Mouse (Mus musculus) urinary bladder, postnatal 25 days (tissue): Measurements from ENCODE around the gene Dsn1.
A peak's percentile ranks its signal among the peaks of the same experiment; 100 is the strongest.

ENCODE experiments used
- DNase-seq: peaks from one replicate; pipeline ENCODE4 v3.0.0; 2022; ENCODE audit warnings: low spot score

Dsn1 gene

DNA sequence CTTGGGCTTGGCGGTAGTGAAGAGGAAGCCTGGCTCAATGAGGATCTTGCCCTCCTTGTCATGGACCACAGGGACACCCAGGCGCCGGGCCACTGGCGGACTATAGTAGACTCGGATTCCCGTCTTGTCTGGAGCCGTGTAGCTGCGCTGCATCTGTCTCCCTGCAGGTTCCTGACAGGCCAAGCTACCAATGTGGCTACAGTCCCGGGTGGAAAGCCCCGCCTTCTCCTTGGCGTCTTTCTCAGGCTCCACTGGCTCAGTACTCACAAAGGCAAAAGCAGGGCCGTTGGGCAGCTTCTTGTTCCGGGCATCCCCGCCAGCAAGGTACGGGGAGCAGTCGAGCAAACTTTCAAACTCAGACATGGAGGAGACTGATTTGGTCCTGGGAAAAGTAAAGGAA is 14.2 kb upstream of the Dsn1 start:
- DNase-seq = no peak

DNA sequence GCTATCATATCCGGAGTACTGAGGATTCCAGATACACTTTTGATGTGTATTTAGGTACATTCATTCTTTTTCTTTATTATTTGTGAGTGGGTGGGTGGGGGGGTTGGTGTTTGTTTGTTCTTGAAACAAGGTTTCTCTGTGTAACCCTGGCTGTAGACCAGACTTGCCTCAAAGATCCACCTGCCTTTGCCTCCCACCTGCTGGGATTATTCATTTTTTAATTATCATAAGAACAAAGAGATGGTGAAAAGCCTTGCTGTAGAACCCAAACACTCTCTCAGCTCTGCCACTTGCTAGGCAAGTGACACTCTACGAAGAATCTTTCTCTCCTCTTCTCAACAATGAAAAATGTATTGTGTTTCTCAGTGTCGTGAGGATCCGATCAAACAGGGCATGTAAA is 12.3 kb upstream of the Dsn1 start:
- DNase-seq = no peak

DNA sequence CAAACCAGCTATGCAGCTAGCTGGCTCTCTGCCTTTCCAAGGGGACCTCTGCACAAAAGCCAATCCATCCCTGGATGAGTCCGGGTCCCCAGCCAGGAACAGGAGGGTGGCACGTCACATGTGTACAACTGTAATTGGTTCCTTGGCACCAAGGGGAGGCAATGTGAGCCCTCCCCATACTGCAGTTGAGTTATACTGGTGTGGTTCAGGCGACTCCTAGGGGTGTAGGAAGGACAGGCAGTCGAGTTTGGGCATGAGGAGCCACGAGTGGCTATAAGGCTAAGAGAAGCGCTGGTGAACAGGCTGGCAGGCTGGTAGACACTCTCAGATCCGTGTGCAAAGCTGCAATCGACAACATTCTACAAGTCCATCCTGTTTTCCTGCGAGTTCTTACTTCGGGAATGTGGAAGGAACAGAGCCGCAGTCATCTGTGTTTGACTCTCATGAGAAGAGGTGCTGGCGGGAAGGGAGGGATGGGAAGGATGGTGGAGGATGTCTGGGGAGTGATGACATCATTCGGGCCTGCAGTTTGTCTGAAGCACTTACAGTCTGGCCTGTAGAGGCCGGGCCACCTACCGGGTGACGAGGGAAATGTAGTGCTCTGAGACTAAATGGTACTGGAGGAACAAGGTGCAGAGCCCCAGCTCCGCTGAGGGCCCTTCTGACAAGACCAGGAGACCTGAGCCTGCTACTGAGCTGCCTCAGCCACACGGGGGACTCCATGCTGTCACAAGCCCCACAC is 9.7 kb upstream of the Dsn1 start:
- DNase-seq = no peak

DNA sequence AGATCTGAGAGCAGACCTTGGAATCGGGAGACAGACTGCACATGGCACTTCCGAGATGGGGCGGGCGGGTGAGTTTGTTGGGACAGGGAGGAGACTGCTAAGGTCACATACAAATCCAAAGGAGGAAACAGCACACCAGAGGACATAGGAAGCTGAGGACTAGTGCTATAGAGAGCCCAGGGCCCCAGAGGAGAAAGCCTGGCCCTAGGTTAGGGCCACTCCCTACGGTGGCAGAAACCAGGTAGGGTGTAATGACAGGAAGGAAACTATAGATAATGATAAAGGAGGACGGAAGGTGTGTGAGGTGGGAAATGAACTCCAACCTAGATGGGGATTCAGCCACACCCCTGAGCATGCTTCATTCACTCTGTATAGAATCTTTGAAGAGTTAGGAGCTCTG is 5.4 kb upstream of the Dsn1 start:
- no peak for DNase-seq

DNA sequence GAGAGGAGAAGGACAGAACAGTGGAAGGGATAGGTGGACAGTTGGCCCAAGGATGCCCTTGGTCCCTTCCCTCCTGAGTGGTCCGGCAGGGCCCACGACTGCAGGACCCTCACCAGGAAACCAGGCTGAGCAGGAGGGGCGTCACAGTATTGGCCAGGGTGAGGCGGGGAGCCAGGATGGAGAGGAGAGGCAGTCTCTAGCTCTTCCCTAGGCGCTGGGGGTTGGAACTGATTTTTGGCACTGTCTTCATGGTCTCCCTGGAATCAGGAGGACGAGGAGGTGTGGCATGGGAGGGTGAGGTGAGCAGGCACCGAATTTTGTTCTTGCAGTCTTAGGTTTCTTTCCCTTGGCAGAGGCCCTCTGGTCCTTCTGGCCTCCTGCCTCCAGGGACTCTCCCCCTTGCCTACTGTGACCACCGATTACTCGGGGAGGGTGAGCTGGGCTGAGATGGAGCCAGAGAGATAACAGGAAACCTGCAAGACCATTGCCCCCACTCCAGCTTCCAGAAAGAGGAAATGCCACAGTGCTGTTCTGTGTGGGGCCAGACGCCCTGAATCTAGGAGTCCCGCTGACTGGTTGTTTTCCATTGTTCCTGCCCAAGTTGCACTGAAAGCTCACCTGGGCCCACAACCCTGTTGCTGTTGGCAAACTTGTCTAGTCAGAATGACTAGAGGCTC is 3.8 kb upstream of the Dsn1 start:
- no peak for DNase-seq

DNA sequence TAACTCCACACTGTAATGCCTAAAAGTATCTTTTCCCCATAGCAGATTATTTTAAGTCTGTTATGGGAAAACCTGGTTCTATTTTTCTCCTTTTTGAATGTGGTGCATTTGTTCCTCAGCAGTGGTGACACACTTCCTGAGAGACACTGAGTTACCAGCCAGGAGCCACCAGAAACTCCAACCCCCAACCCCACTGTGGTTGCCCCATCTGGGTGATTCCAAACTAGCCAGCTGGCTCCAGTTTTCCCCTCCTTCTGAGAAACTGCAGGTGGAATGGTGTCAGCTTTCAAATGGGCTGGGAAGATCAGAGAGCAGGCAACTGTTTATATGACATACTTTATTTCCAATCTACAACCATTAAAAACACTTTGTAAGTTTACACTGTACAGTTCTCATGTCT is 3.2 kb upstream of the Dsn1 start:
- no peak for DNase-seq

DNA sequence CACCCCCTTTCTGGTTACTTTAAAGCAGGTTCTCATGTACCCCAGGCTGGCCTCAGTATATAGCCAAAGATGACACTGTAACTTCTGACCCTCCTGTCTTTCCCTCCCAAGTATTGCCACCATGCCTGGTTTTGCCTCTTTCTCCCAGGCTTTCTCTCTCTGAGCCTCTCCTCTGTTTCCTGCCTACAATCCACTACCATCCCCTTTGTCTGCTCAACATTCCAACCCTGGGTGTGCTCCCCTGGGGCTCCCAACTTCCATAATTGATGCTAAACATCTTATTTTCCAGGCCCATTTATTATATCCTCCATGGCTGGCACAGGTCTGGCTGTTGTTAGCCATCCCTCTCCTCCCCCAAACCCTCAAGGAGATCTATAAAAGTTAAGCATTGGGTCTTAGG is 1.6 kb upstream of the Dsn1 start:
- DNase-seq = no peak

DNA sequence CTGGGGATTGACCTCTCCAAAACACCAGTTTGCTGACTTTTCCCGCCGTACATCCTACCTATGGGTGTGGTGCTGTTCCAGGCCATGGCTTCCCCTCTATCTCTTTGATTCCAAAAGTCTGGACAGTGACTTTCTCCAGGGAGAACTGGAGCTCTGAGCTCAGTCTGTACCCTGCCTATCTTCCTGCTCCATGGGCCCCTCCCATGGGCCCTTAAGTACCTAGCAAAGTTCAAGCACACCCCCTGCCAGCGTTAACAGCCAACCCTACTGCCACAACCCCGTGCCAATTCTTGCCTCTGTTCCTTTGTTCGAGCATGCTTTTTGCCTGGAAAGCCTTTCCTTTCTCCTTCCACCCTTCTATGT is 261 bp upstream of the Dsn1 start:
- no peak for DNase-seq

DNA sequence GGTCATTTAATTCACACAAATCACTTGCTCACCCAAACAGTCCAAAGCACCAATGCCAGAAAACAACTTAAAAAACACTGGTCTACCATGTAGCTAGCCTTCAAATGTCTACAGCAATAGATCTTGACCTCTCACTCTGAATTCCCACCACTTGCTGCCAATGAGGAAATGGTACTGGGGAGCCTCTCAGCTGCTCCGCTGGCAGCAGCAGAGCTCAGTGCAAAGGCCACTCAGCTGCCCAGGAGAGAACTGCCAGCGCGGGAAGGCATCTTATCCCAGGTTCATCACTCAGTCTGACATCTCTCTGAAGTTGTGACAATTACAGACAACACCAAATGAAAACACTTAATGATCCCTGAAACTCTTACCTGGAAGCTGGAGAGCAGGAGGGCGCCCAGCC is 4.6 kb downstream of the Dsn1 start:
- DNase-seq = no peak

DNA sequence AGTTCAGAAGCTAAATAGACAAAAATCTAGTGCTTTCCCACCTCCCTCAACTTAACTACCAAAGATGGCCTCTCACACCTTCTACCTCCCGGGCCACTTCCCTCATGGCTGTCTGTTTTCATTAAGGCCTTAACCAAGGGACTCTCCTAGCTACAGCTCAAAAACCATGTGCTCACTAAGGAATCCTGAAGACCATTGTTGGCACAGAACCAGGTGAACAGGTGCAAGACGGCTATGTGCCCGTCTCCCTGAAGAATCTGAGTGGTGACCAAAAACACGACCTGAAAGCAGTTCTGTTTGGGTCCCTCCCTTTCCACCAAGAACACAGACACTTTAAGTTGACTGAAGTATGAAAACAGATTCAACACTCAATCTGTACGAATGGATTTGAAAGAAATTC is 8.7 kb downstream of the Dsn1 start:
- no peak for DNase-seq

DNA sequence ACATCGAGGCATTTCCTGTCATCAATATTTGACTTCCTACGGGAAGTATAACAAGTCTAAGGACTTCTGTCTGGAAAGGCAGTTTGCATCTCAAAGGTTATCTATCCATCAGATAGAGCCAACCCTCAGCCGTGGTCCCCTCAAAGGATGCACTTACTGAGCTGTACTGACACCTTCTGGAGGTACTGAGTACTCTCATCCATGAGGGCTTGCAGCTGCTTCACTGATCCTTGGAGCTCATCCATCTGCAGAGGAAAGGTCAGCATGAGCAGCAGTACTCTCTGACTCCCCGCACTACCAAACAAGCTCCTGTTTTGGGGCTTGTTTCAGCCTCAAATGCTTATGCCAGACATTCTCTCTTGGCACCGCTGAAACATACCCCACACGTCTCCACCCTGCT is 10.4 kb downstream of the Dsn1 start:
- DNase-seq = no peak

DNA sequence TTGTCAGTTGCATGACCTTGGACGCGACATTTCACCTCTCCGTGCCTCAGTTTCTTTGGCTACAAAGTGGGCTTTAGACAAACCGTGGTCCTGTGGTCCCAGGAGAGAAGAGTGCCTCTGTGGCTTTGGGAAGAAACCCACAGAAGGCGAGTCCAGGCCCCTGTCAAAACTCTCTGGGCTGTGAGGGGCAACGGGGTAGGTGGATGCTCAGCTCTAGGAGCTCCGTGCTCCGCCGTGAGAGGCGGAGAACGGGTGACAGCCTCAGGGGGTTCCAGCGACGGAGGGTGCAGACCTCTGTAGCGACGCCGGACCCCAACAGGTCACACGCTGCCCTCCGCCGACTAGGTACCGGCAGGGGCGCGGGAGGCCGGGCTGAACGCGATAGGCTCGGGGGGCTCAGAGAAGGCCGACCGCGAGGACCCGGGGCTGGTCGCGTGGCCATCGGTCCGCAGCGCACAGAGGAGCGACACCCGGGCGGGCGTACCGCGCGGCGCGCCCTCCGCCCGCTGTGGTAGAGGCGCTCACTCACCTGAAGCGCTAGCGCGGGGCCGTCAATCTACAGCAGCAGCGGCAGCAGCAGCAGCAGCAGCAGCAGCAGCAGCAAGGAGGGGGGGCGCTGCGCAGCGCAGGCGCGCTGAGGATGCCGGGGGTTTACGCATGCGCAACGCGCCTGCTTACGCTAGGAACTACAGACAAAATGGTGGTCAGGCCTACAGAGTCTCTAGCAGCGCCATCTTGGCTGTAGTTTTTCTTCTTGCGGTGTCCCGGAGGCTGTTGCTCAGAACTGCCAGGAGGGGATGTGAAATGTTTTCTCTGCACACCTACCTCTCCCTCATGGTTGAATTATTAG is 15.3 kb downstream of the Dsn1 start, which contains the start of gene Ndrg3:
Gene Ndrg3 (minus strand): TSS at position 587 of the 850 bp plus-strand sequence.
- DNase-seq = peak; percentile 94

DNA sequence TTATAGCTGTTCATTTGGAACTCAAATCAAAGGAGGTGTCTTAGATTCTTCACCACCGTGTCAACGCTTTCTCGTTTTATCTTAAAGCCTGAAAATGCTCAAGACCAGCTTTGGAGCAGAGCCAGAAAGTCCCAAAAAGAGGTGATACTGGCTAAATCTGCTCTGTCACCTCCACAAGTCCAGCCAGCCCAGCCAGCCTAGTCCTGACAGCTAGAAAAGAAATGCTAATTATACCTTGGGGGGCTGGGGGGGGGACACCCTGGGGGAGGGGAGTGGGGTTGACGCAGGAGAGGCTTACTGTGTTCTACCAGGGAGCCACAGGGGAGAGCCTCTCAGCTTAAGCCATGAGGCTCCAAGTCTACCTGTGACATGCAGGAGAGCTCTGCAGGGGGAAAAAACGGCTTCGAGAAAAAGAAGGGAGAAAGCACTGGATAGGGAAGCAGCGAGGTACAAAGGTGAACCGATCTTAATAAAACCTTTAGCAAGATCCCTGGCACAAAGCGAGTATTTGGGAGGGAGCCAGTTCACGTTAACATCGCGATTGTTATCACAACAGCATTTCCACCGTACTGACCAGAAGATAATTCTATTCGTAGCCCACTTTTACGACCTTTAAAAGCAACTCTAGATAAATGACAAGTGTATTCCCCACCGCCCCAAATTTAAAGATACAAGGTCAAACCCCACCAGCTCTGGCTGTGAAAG is 16.1 kb downstream of the Dsn1 start:
- DNase-seq = no peak

DNA sequence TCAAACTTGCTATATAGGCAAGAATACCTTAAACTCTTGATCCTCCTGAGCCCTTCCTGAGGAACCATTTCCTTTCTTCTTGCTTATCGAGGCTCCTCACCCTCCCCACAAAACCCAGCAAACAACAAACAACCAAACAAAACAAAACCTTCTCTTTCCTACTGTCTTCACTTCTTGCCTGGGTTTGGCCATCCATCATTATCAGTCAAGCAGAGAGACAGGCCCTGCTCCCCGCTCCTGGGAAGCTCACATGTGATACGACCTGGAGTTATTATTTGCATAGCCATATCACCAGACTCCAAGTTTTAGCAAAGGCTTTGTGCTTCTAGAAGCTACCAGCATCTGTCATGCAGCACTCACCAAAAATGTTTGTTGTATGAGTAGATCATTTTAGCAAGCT is 19.6 kb downstream of the Dsn1 start:
- no peak for DNase-seq

DNA sequence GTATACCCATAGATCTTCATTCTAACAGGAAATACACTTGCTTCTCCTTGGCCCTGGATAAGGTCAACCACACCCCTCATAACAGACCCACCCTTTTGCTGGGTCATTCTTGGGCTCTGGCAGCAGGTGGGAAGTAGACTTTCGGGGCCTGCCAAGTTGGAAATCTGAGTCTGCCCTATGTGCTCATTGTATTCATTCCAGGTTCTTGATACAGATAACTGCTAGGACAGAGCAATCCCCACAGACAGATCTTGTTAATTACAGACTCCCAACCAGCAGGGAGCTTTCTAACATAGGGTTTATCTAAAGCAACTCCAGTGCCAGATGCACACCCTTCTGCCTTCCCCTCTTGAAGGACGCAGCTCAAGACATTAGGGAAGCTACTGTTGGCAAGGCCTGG is 24.1 kb downstream of the Dsn1 start:
- DNase-seq = no peak

DNA sequence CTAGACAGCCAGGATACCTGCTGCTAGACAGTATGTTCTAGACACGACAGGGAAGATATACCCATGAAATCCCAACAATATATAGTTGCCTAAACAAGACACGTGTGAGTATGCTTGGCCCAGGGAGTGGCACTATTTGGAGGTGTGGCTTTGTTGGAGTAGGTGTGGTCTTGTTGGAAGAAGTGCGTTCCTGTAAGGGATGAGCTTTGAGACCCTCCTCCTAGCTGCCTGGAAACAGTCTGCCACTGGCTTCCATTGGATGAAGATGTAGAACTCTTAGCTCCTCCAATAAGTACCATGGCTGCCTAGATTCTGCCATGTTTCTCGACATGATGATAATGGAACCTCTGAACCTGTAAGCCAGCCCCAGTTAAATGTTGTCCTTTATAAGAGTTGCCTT is 25.7 kb downstream of the Dsn1 start:
- no peak for DNase-seq

DNA sequence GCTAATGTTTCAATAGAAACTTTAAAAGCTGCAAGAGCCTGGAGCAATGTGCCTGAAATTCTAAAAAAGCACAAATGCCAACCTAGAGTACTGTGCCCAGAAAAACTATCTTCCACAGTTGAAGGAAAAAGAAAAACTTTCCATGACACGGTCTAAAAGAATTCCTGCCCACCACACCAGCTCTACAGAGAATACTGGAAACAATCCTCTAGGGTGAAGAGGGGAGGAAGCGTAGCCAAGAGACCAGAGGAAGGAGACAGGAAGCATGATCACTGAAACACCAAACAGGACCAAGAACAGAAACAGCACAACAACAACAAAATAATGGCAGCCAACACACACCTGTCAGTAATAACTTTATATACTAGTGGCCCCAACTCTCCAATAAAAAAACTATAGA is 26.9 kb downstream of the Dsn1 start:
- no peak for DNase-seq

DNA sequence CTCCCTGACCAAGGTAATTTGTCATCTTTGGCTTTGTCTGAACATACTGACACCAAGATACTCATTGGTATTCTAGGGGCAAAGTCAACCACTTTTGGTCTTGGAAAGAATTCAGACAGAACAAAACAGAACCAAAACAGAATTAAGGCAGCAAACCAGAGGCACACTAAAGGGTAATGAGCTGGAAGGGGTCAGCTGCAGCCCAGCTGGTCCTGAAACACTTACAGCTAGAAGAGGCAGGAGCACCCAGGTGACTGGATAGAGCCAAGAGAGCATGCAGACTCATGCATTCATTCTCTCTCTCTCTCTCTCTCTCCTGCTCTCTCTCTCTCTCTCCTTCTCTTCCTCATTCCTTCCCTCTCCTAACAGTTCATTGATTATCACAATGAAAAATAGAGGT is 30.2 kb downstream of the Dsn1 start:
- no peak for DNase-seq

DNA sequence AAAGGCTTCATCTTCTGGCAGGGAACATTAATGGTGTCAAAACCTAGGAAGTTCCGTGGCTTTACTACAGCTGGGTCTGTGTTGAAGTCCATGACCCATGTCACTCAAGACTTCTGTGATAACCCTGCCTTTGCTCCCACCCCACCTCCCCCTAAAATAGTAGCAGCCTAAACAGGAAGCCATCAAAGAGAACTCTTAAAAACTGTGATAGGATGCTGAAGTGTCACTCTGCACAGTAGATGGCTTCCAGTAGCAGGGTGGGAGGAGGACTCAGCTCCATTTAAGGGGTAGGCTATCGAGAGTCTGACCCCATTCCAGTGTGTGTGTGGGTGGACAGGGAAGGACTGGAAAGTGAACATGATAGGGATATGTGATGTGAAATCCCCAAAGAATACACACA is 32.0 kb downstream of the Dsn1 start:
- no peak for DNase-seq

DNA sequence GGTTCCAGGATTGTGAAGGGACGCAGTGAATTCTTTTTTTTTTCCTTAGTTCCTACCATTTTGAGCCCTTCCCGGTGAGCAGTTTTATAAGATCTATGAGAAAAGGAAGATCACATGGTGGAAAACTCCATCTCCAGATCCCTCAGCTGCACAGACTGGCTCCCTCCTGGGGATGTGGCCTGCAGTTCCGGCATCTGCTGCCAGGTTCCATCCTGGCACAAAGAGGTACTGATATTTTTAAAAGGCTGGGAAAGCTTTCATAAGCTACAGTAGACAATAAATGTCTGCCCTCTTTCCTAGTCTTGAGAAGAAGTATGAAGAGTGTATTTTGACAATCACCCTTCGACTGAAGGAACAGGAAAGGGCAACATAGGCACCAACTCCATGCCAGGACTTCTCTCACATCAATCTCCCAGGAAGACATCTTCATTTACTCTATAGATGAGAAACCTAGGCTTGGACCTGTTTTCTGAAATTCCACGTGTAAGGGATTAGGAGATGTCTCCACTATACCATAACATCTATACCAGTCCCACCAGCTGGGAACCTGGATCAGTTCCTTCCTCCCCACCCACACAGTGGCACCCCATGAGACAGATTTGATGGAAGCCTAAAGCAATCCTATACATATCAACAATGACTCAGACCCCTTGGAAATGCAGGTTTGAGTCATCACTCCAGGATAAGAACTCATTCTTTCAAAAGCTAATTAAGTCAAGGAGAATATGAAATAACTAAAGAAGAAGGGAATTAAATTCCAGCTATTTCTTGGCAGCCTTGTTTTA is 33.4 kb downstream of the Dsn1 start:
- DNase-seq = no peak

DNA sequence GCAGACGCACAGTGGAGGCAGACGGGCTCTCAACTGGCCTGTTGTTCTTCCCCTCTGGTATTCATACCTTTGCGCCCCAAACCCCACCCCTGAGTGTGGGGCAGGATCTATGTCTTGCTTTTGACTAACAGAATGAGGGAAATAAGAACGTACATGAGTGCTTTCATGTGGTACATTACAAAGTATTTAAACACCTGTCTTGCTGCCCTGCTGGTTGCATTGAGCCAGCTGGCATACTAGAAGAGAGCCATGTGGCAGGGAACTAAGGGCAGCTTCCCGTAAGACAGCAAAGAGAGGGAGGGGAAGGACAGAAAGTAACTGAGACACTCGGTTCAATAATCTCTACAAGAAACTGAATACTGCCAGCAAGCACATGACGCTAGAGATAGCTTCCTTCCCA is 36.7 kb downstream of the Dsn1 start:
- no peak for DNase-seq

DNA sequence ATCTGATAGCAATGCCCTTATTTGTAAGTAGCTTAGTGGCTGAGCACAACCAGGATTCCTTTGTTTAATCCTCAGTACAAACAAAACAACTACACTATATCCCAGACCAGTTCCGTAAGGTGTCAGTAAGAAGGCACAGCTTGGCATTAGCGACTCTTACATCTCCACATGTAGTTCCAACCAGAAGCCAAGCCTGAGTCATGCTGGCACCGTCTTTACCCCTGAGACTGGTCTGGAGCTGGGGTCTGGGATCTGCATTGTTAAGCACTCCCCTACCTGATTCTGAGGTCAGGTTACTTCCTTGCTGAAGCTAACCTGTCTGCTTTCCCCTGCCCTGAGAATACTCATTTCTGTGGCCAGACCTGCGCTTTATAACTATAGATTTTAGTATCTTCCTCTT is 38.5 kb downstream of the Dsn1 start:
- DNase-seq = no peak
